In the genomic region with DNA sequence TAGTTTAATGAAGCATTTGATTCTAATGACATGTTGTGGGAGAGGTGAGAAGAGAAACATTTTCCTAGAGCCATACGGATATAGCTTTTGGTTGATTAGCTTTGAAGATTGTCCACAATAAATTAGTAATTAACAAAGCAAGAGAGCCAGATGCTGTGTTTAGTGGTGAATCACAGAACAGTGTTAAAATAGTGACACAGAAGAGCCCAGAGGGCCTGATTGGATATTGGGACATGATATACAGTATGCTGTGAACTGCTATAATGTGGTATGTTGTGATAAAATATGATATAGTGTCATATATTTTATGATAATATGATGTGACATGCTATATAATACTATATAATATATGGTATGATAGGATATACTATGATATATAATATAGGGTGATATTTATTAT, we compare ENCODE assay signal across 14 mouse cellular contexts.
"Had no signal": no experiment of that assay in that cellular context is flagged by ENCODE, and none has a peak within 500 bp of the region (broad histone marks: within the 10 kb centered on the region; RNA-seq: fewer than 3 reads in every experiment).

No protein-coding gene starts in this region.

- H3K36me3 ChIP-seq: limb, embryonic 15.5 days; liver, embryonic 12.5 days; midbrain, embryonic 15.5 days had no signal

- H3K4me3 ChIP-seq: limb, embryonic 15.5 days; liver, embryonic 12.5 days; megakaryocyte, embryonic 14.5 days; midbrain, embryonic 15.5 days had no signal

- ATAC-seq: liver, embryonic 12.5 days; midbrain, embryonic 15.5 days had no signal

- H3K27ac ChIP-seq: kidney, postnatal 0 days; limb, embryonic 15.5 days; liver, embryonic 12.5 days; macrophage; midbrain, embryonic 15.5 days had no signal

- H3K27me3 ChIP-seq: limb, embryonic 15.5 days; liver, embryonic 12.5 days; megakaryocyte, embryonic 14.5 days; midbrain, embryonic 15.5 days had no signal

- H3K9me3 ChIP-seq: limb, embryonic 15.5 days; liver, embryonic 12.5 days; megakaryocyte, embryonic 14.5 days; midbrain, embryonic 15.5 days had no signal

- H3K4me2 ChIP-seq: limb, embryonic 15.5 days; liver, embryonic 12.5 days; lung, embryonic 14.5 days; midbrain, embryonic 11.5 days; midbrain, embryonic 15.5 days had no signal

- H3K4me1 ChIP-seq: limb, embryonic 15.5 days; liver, embryonic 12.5 days; megakaryocyte, embryonic 14.5 days; midbrain, embryonic 15.5 days had no signal

- DNase-seq: kidney, postnatal 36 days; layer of hippocampus, adult 9-11 months; layer of hippocampus, postnatal 36 days; lung, embryonic 14.5 days; lung, postnatal 10 days; right cerebral cortex, postnatal 25 days; thymus, postnatal 4 days had no signal

- H3K9ac ChIP-seq: limb, embryonic 15.5 days; liver, embryonic 12.5 days; lung, embryonic 14.5 days; midbrain, embryonic 15.5 days had no signal
